Mouse (Mus musculus) liver, embryonic 13.5 days (tissue): Measurements from ENCODE around the gene Spata2. TPM values are rescaled to one million over a fixed set of nuclear protein-coding genes. Genes with fewer than 3 reads are reported as not detected.

Experiments
- ATAC-seq: fragments of 200-750 bp; cut with Nextera tagmentation; 2 replicates; pipeline ENCODE4 v1.8.0; 2017; ENCODE audit warnings: low read depth, mild to moderate bottlenecking, moderate number of reproducible peaks, moderate library complexity
- DNase-seq: peaks from one replicate; pipeline ENCODE4 v3.0.0; 2022
- H3K27ac ChIP-seq: fragments of 300-500 bp; sonication (generic); 2 replicates; pipeline ENCODE4 v1.5.1; 2015; ENCODE audit warnings: moderate library complexity, mild to moderate bottlenecking, inconsistent platforms
- H3K27me3 ChIP-seq: fragments of 300-500 bp; sonication (generic); 2 replicates; pipeline ENCODE4 v1.6.1; 2015; ENCODE audit warnings: mild to moderate bottlenecking, inconsistent platforms
- H3K36me3 ChIP-seq: fragments of 300-500 bp; sonication (generic); 2 replicates; pipeline ENCODE4 v1.6.1; 2015; ENCODE audit warnings: mild to moderate bottlenecking, inconsistent platforms
- H3K4me1 ChIP-seq: fragments of 300-500 bp; sonication (generic); replicated peaks from 2 replicates; pipeline ENCODE4 v1.6.1; 2015; ENCODE audit warnings: inconsistent platforms
- H3K4me2 ChIP-seq: fragments of 300-500 bp; sonication (generic); 2 replicates; pipeline ENCODE4 v1.6.1; 2015; ENCODE audit warnings: inconsistent platforms, mild to moderate bottlenecking, moderate library complexity
- H3K4me3 ChIP-seq: fragments of 300-500 bp; sonication (generic); replicated peaks from 2 replicates; pipeline ENCODE4 v1.5.1; 2015; ENCODE audit warnings: mild to moderate bottlenecking, inconsistent platforms
- H3K9ac ChIP-seq: fragments of 300-500 bp; sonication (generic); 2 replicates; pipeline ENCODE4 v1.6.1; 2015; ENCODE audit warnings: mild to moderate bottlenecking, inconsistent platforms
- H3K9me3 ChIP-seq: fragments of 300-500 bp; sonication (generic); replicated peaks from 2 replicates; pipeline ENCODE4 v1.6.1; 2016; ENCODE audit warnings: inconsistent platforms
- WGBS: fragments of 180-500 bp; shearing (Covaris S2); methylation state at CpG from one replicate; pipeline ENCODE4 v1.1.7; 2015; ENCODE audit not compliant: insufficient replicate concordance; 5-methylcytosine and 5-hydroxymethylcytosine counted together
- polyA plus RNA-seq: library from polyadenylated mRNA; unstranded; fragments of >200 nt; fragmentation: Nextera tagmentation; extraction: Ambion mirVana; gene quantifications from 2 replicates; pipeline ENCODE4 v1.2.1, GENCODE M21; 2015

Gene Spata2
- polyA plus RNA-seq, 1 experiment from 2014 or later: 7.0 TPM

- Histone ChIP-seq H3K9ac (no peak overlapping the region), H3K4me2 (no peak overlapping the region), H3K36me3 (peaks cover 98% of the 10 kb centered on the region), H3K4me3 (no peak overlapping the region), H3K9me3 (no peaks in the 10 kb centered on the region), H3K27me3 (no peaks in the 10 kb centered on the region), H3K4me1 (no peaks in the 10 kb centered on the region), H3K27ac (no peak overlapping the region)
- ATAC-seq (no peak), DNase-seq (no peak)
- 92% methylated on average over 3 of the region's 3 CpGs for WGBS
These were observed 53.3 kb downstream of the Spata2 start for GRCm38 (mm10) chr2:167439422-167439821.

- Histone ChIP-seq H3K27ac (no peak overlapping the region), H3K27me3 (no peaks in the 10 kb centered on the region), H3K36me3 (peaks cover 95% of the 10 kb centered on the region), H3K4me2 (no peak overlapping the region), H3K9me3 (no peaks in the 10 kb centered on the region), H3K9ac (no peak overlapping the region), H3K4me1 (peaks cover 8% of the 10 kb centered on the region), H3K4me3 (no peak overlapping the region)
- DNase-seq: no peak
- 80% methylated on average over 5 of the region's 5 CpGs for WGBS
- no peak for ATAC-seq
These were observed 56.3 kb downstream of the Spata2 start for GRCm38 (mm10) chr2:167436371-167436770.

GRCm38 (mm10) chr2:167435631-167436030 is 57.1 kb downstream of the Spata2 start:
- Histone ChIP-seq H3K36me3 (peaks cover 89% of the 10 kb centered on the region), H3K4me1 (peaks cover 15% of the 10 kb centered on the region), H3K9me3 (no peaks in the 10 kb centered on the region), H3K4me2 (no peak overlapping the region), H3K27ac (no peak overlapping the region), H3K9ac (no peak overlapping the region), H3K4me3 (no peak overlapping the region), H3K27me3 (no peaks in the 10 kb centered on the region)
- ATAC-seq: no peak
- 76% methylated on average over 2 of the region's 2 CpGs for WGBS
- DNase-seq: no peak

- peaks cover 79% of the 10 kb centered on the region for H3K36me3 ChIP-seq
These were observed 58.1 kb downstream of the Spata2 start for GRCm38 (mm10) chr2:167434570-167434969.

GRCm38 (mm10) chr2:167431418-167431776 is 61.3 kb downstream of the Spata2 start:
- DNase-seq: peak; percentile 44
- peaks cover 51% of the 10 kb centered on the region for H3K4me1 ChIP-seq
- no peak overlapping the region for H3K4me3 ChIP-seq
- ATAC-seq: peak; percentile 80
- H3K9me3 ChIP-seq: no peaks in the 10 kb centered on the region
- H3K36me3 ChIP-seq: peaks cover 76% of the 10 kb centered on the region
- 65% methylated on average over 7 of the region's 7 CpGs for WGBS
- peak overlapping the region; percentile 48 for H3K4me2 ChIP-seq
- no peaks in the 10 kb centered on the region for H3K27me3 ChIP-seq
- H3K27ac ChIP-seq: peak overlapping the region; percentile 95
- H3K9ac ChIP-seq: peak overlapping the region; percentile 70

More at GRCm38 (mm10) chr2:167434570-167434969, 58.1 kb downstream of the Spata2 start:
- no peak for ATAC-seq
- Histone ChIP-seq H3K4me3 (no peak overlapping the region), H3K9ac (no peak overlapping the region), H3K9me3 (no peaks in the 10 kb centered on the region), H3K27me3 (no peaks in the 10 kb centered on the region), H3K4me2 (no peak overlapping the region), H3K4me1 (peaks cover 25% of the 10 kb centered on the region), H3K27ac (peak overlapping the region; percentile 4)
- WGBS: 91% methylated on average over 6 of the region's 6 CpGs
- no peak for DNase-seq

Other genes with a start within 250 kb of the Spata2 start
- 2.9 and 3.2 TPM in 2 replicates for gene B4galt5, start 143.7 kb downstream of the Spata2 start, polyA plus RNA-seq
- gene Slc9a8, start 71.2 kb downstream of the Spata2 start, polyA plus RNA-seq: 12.0 and 13.4 TPM in 2 replicates
- gene Rnf114, start 242 bp downstream of the Spata2 start, polyA plus RNA-seq: 32.5 and 33.2 TPM in 2 replicates
- gene Snai1, start 45.3 kb upstream of the Spata2 start, polyA plus RNA-seq: 1.8 and 2.5 TPM in 2 replicates
- 205 and 229 TPM in 2 replicates for gene Ube2v1, start 139.2 kb upstream of the Spata2 start, polyA plus RNA-seq
- gene Gm20431, start 168.6 kb upstream of the Spata2 start, polyA plus RNA-seq: 2.9 TPM in 1 of 2 replicates, not detected in the other
- gene Cebpb, start 196.0 kb upstream of the Spata2 start, polyA plus RNA-seq: 6.3 and 7.4 TPM in 2 replicates
- 16.1 and 17.1 TPM in 2 replicates for gene Tmem189, start 196.9 kb upstream of the Spata2 start, polyA plus RNA-seq